Comparison of ENCODE assay signal across 19 mouse cellular contexts in the genomic region with DNA sequence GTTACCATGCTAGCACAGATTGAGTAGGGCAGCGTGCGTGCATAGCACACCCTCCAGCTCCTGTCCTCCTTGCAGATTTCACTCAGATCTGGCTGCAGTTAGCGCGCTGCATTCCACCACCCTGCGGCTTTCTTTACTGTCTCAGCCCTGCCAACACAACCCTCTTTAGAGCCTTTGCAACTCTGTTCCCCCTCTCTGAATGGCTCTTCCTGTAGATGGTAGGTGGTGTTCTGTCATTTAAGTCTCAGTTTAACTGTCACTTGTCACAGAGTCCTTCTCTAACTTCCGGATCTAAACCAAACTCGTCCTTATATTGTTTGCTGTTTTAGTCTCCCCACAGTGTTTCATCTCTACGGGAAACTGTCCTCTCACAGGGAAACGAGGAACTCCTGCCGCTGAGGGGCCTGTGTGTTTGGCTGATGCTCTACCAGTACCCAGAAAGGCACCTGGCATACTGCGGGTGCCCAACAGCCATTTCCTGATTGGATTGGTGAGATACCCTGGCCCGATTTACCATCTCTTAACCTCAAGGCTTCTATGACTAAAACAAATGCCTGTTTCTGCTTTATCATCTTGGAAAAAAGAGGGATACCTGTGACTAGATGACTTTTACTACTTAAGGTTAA.
DNase-seq lines count a peak whose midpoint lies in the region; ATAC-seq and TF ChIP-seq lines count a peak whose summit lies in the region.
"Had no signal": no experiment of that assay in that cellular context is flagged by ENCODE, and none has a peak within 500 bp of the region (broad histone marks: within the 10 kb centered on the region; RNA-seq: fewer than 3 reads in every experiment).

No protein-coding gene starts in this region.

- no peak overlapping the region for H3K9ac ChIP-seq in forebrain, postnatal 0 days
- H3K9ac ChIP-seq in forebrain, embryonic 16.5 days (replicated peaks; ENCODE audit: low read depth, low read length), result no peak overlapping the region
- H3K9ac ChIP-seq: hindbrain, embryonic 12.5 days; limb, embryonic 12.5 days; liver, embryonic 12.5 days had no signal

- no peak for TF ChIP-seq CTCF in forebrain, postnatal 0 days (IDR thresholded peaks at IDR 0.05; ENCODE audit: low read depth)
- no peak for TF ChIP-seq CTCF in spleen, adult 2 months (IDR thresholded peaks at IDR 0.05; ENCODE audit: extremely low read depth, insufficient read depth, insufficient read length, insufficient replicate concordance)

- DNase-seq in forebrain, postnatal 0 days, result no peak
- DNase-seq in spleen, adult 2 months (ENCODE audit: low read depth in 1 of 2, low spot score in 2 of 2), result no peak
- no peak for DNase-seq in spleen, postnatal 36 days (ENCODE audit: low spot score in 2 of 2)
- peak; percentile 66 for DNase-seq in naive thymus-derived CD4-positive, alpha-beta T cell, adult 2 months (ENCODE audit: low read depth)
- no peak for DNase-seq in right cerebral cortex, postnatal 10 days (ENCODE audit: low spot score in 2 of 2)
- no peak for DNase-seq in adrenal gland, adult (ENCODE audit: inconsistent age in 2 of 2, low spot score in 1 of 2)
- no peak for DNase-seq in kidney, adult 9 months
- DNase-seq: adrenal gland, adult 2 months; cerebellum, adult 9-11 months; embryo, embryonic 11 days; gastrocnemius, postnatal 14 days; kidney, postnatal 4 days; lung, adult 2 months; lung, postnatal 36 days had no signal

- 0 out of 2 replicates have a peak overlapping the region, but pooled peaks have one; percentile 4 for H3K27ac ChIP-seq in forebrain, postnatal 0 days (ENCODE audit: low read depth, low read length)
- H3K27ac ChIP-seq in forebrain, embryonic 16.5 days (ENCODE audit: low read length), result no peak overlapping the region
- H3K27ac ChIP-seq in spleen, adult 2 months (ENCODE audit: insufficient read depth, low read length), result 0 out of 2 replicates have a peak overlapping the region, but pooled peaks have one; percentile 1
- H3K27ac ChIP-seq: hindbrain, embryonic 12.5 days; limb, embryonic 12.5 days; liver, embryonic 12.5 days had no signal

- no peak overlapping the region for H3K4me3 ChIP-seq in forebrain, postnatal 0 days (ENCODE audit: low read depth, low read length)
- H3K4me3 ChIP-seq in forebrain, embryonic 16.5 days (replicated peaks; ENCODE audit: low read length), result no peak overlapping the region
- H3K4me3 ChIP-seq in spleen, adult 2 months (ENCODE audit: extremely low read depth, insufficient read depth, insufficient read length), result no peak overlapping the region
- H3K4me3 ChIP-seq: hindbrain, embryonic 12.5 days; limb, embryonic 12.5 days; liver, embryonic 12.5 days had no signal

- H3K9me3 ChIP-seq in forebrain, postnatal 0 days (ENCODE audit: low read length), result no peaks in the 10 kb centered on the region
- H3K9me3 ChIP-seq in forebrain, embryonic 16.5 days (ENCODE audit: control insufficient read depth, low read length), result no peaks in the 10 kb centered on the region
- H3K9me3 ChIP-seq: hindbrain, embryonic 12.5 days; liver, embryonic 12.5 days had no signal

- H3K36me3 ChIP-seq in forebrain, postnatal 0 days (ENCODE audit: insufficient read depth), result no peaks in the 10 kb centered on the region
- no peaks in the 10 kb centered on the region for H3K36me3 ChIP-seq in forebrain, embryonic 16.5 days (ENCODE audit: control insufficient read depth, insufficient read depth)
- no peaks in the 10 kb centered on the region for H3K36me3 ChIP-seq in spleen, adult 2 months (ENCODE audit: control insufficient read depth, insufficient read depth, low read length)
- H3K36me3 ChIP-seq: liver, embryonic 12.5 days had no signal

- 60% methylated on average over 12 of the region's 12 CpGs for WGBS in forebrain, postnatal 0 days
- 80% methylated on average over 12 of the region's 12 CpGs for WGBS in forebrain, embryonic 16.5 days
- 37% methylated on average over 12 of the region's 12 CpGs for WGBS in spleen, adult 2 months

- H3K27me3 ChIP-seq in forebrain, postnatal 0 days (ENCODE audit: insufficient read depth, low read length), result no peaks in the 10 kb centered on the region
- H3K27me3 ChIP-seq in forebrain, embryonic 16.5 days (replicated peaks; ENCODE audit: control insufficient read depth, insufficient read depth, low read length), result no peaks in the 10 kb centered on the region
- no peaks in the 10 kb centered on the region for H3K27me3 ChIP-seq in spleen, adult 2 months (ENCODE audit: control insufficient read depth, insufficient read depth, low read length)
- H3K27me3 ChIP-seq: hindbrain, embryonic 12.5 days; limb, embryonic 12.5 days; liver, embryonic 12.5 days had no signal

- H3K4me2 ChIP-seq in forebrain, postnatal 0 days (ENCODE audit: low read depth), result no peak overlapping the region
- no peak overlapping the region for H3K4me2 ChIP-seq in forebrain, embryonic 16.5 days (ENCODE audit: low read length)
- H3K4me2 ChIP-seq: hindbrain, embryonic 12.5 days; limb, embryonic 12.5 days; liver, embryonic 12.5 days had no signal

- H3K4me1 ChIP-seq in forebrain, postnatal 0 days (ENCODE audit: insufficient read depth), result peaks cover 5% of the 10 kb centered on the region; the same call in 1 of the 2 replicates
- peaks cover 9% of the 10 kb centered on the region for H3K4me1 ChIP-seq in forebrain, embryonic 16.5 days (replicated peaks; ENCODE audit: control insufficient read depth, insufficient read depth, low read length)
- H3K4me1 ChIP-seq in spleen, adult 2 months (ENCODE audit: control insufficient read depth, insufficient read depth, insufficient read length), result no peaks in the 10 kb centered on the region
- H3K4me1 ChIP-seq: hindbrain, embryonic 12.5 days; liver, embryonic 12.5 days had no signal

- ATAC-seq in forebrain, postnatal 0 days, result no peak
- ATAC-seq in forebrain, embryonic 16.5 days, result no peak
- ATAC-seq: liver, embryonic 12.5 days; midbrain, embryonic 16.5 days had no signal

- TF ChIP-seq POLR2A in spleen, adult 2 months (IDR thresholded peaks at IDR 0.05; ENCODE audit: low read depth, low read length), result no peak
